Mouse (Mus musculus) urinary bladder, postnatal 4 days (tissue): ENCODE results near the gene Ccl3.

Source experiments
- DNase-seq, 2 experiments: peaks; one replicate each; pipeline ENCODE4 v3.0.0; 2021 to 2022; ENCODE audit warnings: low spot score in 2 of 2

Gene Ccl3

GRCm38 (mm10) chr11:83619037-83619436 lies 30.1 kb downstream of the Ccl3 start:
- no peak for DNase-seq

- DNase-seq: no peak
Observed at GRCm38 (mm10) chr11:83618238-83618637, 30.9 kb downstream of the Ccl3 start.

- no peak for DNase-seq
Observed at GRCm38 (mm10) chr11:83616586-83616985, 32.6 kb downstream of the Ccl3 start.

- no peak for DNase-seq
Observed at GRCm38 (mm10) chr11:83610900-83611299, 38.3 kb downstream of the Ccl3 start.

- DNase-seq: no peak
Observed at GRCm38 (mm10) chr11:83606396-83606795, 42.8 kb downstream of the Ccl3 start.

- no peak for DNase-seq
Observed at GRCm38 (mm10) chr11:83605535-83605934, 43.6 kb downstream of the Ccl3 start.

- DNase-seq: no peak
Observed at GRCm38 (mm10) chr11:83604698-83605097, 44.5 kb downstream of the Ccl3 start.

- DNase-seq: no peak
Observed at GRCm38 (mm10) chr11:83603399-83603798, 45.8 kb downstream of the Ccl3 start.

GRCm38 (mm10) chr11:83600576-83600975 lies 48.6 kb downstream of the Ccl3 start:
- no peak for DNase-seq

GRCm38 (mm10) chr11:83598991-83599390 lies 50.2 kb downstream of the Ccl3 start:
- no peak for DNase-seq

- no peak for DNase-seq
Observed at GRCm38 (mm10) chr11:83598207-83598837, 50.8 kb downstream of the Ccl3 start.
